Mouse (Mus musculus): Measurements from ENCODE around the gene Olfr223. TPM values are rescaled to one million over a fixed set of nuclear protein-coding genes. Genes with fewer than 3 reads are reported as not detected.

Olfr223 gene
- polyA plus RNA-seq, 1 experiment: not detected

- no peaks in the 10 kb centered on the region for H3K79me2 ChIP-seq (ENCODE audit: control insufficient read depth, insufficient read depth)
- H3ac ChIP-seq (ENCODE audit: control insufficient read depth, insufficient read length): no peak overlapping the region
- no peak overlapping the region for H3K4me2 ChIP-seq (ENCODE audit: low read depth)
- H3K27me3 ChIP-seq (ENCODE audit: control insufficient read depth, insufficient read depth, insufficient read length): peaks cover 32% of the 10 kb centered on the region
- no peak overlapping the region for H3K4me3 ChIP-seq
- no peaks in the 10 kb centered on the region for H3K36me3 ChIP-seq (ENCODE audit: control insufficient read depth, insufficient read depth)
- TF ChIP-seq CEBPB (IDR thresholded peaks at IDR 0.05; ENCODE audit: insufficient read depth, poor library complexity, severe bottlenecking) (no peak), SRF (IDR thresholded peaks at IDR 0.05; ENCODE audit: control insufficient read depth, insufficient read length, low read depth) (no peak), TCF3 (IDR thresholded peaks at IDR 0.05; ENCODE audit: insufficient read length, low read depth) (no peak), MYOD1 (IDR thresholded peaks at IDR 0.05; ENCODE audit: control insufficient read depth in 1 of 3, insufficient read length in 2 of 3, low read depth in 2 of 3) (no peak), REST (IDR thresholded peaks at IDR 0.05; ENCODE audit: insufficient read depth, insufficient read length) (no peak), MYOG (IDR thresholded peaks at IDR 0.05; ENCODE audit: control insufficient read depth in 1 of 3, insufficient read depth in 1 of 3, insufficient read length in 2 of 3, low read depth in 2 of 3) (no peak), POLR2AphosphoS2 (IDR thresholded peaks at IDR 0.05; ENCODE audit: insufficient read length, low read depth) (no peak), POLR2A (IDR thresholded peaks at IDR 0.05; ENCODE audit: insufficient read length, low read depth) (no peak), TCF12 (IDR thresholded peaks at IDR 0.05; ENCODE audit: insufficient read depth, poor library complexity, severe bottlenecking) (no peak), E2F4 (IDR thresholded peaks at IDR 0.05; ENCODE audit: insufficient read depth) (no peak)
These were observed 17.4 kb downstream of the Olfr223 start for GRCm38 (mm10) chr11:59575726-59576125.

GRCm38 (mm10) chr11:59569306-59569705 lies 23.8 kb downstream of the Olfr223 start:
- H3K36me3 ChIP-seq (ENCODE audit: control insufficient read depth, insufficient read depth): no peaks in the 10 kb centered on the region
- H3K27me3 ChIP-seq (ENCODE audit: control insufficient read depth, insufficient read depth, insufficient read length): peaks cover 32% of the 10 kb centered on the region
- no peak overlapping the region for H3ac ChIP-seq (ENCODE audit: control insufficient read depth, insufficient read length)
- no peak for TF ChIP-seq POLR2AphosphoS2 (IDR thresholded peaks at IDR 0.05; ENCODE audit: insufficient read length, low read depth)
- no peak for TF ChIP-seq SRF (IDR thresholded peaks at IDR 0.05; ENCODE audit: control insufficient read depth, insufficient read length, low read depth)
- TF ChIP-seq CEBPB (IDR thresholded peaks at IDR 0.05; ENCODE audit: insufficient read depth, poor library complexity, severe bottlenecking): no peak
- no peak for TF ChIP-seq TCF3 (IDR thresholded peaks at IDR 0.05; ENCODE audit: insufficient read length, low read depth)
- no peak for TF ChIP-seq MYOG (IDR thresholded peaks at IDR 0.05; ENCODE audit: control insufficient read depth in 1 of 3, insufficient read depth in 1 of 3, insufficient read length in 2 of 3, low read depth in 2 of 3)
- no peak for TF ChIP-seq POLR2A (IDR thresholded peaks at IDR 0.05; ENCODE audit: insufficient read length, low read depth)
- TF ChIP-seq E2F4 (IDR thresholded peaks at IDR 0.05; ENCODE audit: insufficient read depth): no peak
- no peak for TF ChIP-seq REST (IDR thresholded peaks at IDR 0.05; ENCODE audit: insufficient read depth, insufficient read length)
- TF ChIP-seq TCF12 (IDR thresholded peaks at IDR 0.05; ENCODE audit: insufficient read depth, poor library complexity, severe bottlenecking): no peak
- no peak for TF ChIP-seq USF1 (IDR thresholded peaks at IDR 0.05; ENCODE audit: low read depth)
- no peak for TF ChIP-seq MYOD1 (IDR thresholded peaks at IDR 0.05; ENCODE audit: control insufficient read depth in 1 of 3, insufficient read length in 2 of 3, low read depth in 2 of 3)
- TF ChIP-seq MAX (IDR thresholded peaks at IDR 0.05; ENCODE audit: low read depth): no peak
- H3K4me2 ChIP-seq (ENCODE audit: low read depth): no peak overlapping the region
- no peaks in the 10 kb centered on the region for H3K79me2 ChIP-seq (ENCODE audit: control insufficient read depth, insufficient read depth)
- H3K4me3 ChIP-seq: no peak overlapping the region

- Histone ChIP-seq H3ac (ENCODE audit: control insufficient read depth, insufficient read length) (no peak overlapping the region), H3K36me3 (ENCODE audit: control insufficient read depth, insufficient read depth) (no peaks in the 10 kb centered on the region), H3K4me3 (no peak overlapping the region), H3K27me3 (ENCODE audit: control insufficient read depth, insufficient read depth, insufficient read length) (peaks cover 20% of the 10 kb centered on the region), H3K79me2 (ENCODE audit: control insufficient read depth, insufficient read depth) (no peaks in the 10 kb centered on the region), H3K4me2 (ENCODE audit: low read depth) (no peak overlapping the region)
- no peak for TF ChIP-seq E2F4 (IDR thresholded peaks at IDR 0.05; ENCODE audit: insufficient read depth)
- TF ChIP-seq CEBPB (IDR thresholded peaks at IDR 0.05; ENCODE audit: insufficient read depth, poor library complexity, severe bottlenecking): no peak
- no peak for TF ChIP-seq POLR2AphosphoS2 (IDR thresholded peaks at IDR 0.05; ENCODE audit: insufficient read length, low read depth)
- TF ChIP-seq TCF12 (IDR thresholded peaks at IDR 0.05; ENCODE audit: insufficient read depth, poor library complexity, severe bottlenecking): no peak
- TF ChIP-seq MYOG (IDR thresholded peaks at IDR 0.05; ENCODE audit: control insufficient read depth in 1 of 3, insufficient read depth in 1 of 3, insufficient read length in 2 of 3, low read depth in 2 of 3): no peak
- no peak for TF ChIP-seq MAX (IDR thresholded peaks at IDR 0.05; ENCODE audit: low read depth)
- TF ChIP-seq TCF3 (IDR thresholded peaks at IDR 0.05; ENCODE audit: insufficient read length, low read depth): no peak
- TF ChIP-seq REST (IDR thresholded peaks at IDR 0.05; ENCODE audit: insufficient read depth, insufficient read length): no peak
- TF ChIP-seq SRF (IDR thresholded peaks at IDR 0.05; ENCODE audit: control insufficient read depth, insufficient read length, low read depth): no peak
- no peak for TF ChIP-seq POLR2A (IDR thresholded peaks at IDR 0.05; ENCODE audit: insufficient read length, low read depth)
- no peak for TF ChIP-seq MYOD1 (IDR thresholded peaks at IDR 0.05; ENCODE audit: control insufficient read depth in 1 of 3, insufficient read length in 2 of 3, low read depth in 2 of 3)
- TF ChIP-seq USF1 (IDR thresholded peaks at IDR 0.05; ENCODE audit: low read depth): no peak
These were observed 30.3 kb downstream of the Olfr223 start for GRCm38 (mm10) chr11:59562837-59563236.

GRCm38 (mm10) chr11:59562336-59562735 lies 30.8 kb downstream of the Olfr223 start:
- no peaks in the 10 kb centered on the region for H3K36me3 ChIP-seq (ENCODE audit: control insufficient read depth, insufficient read depth)
- H3K27me3 ChIP-seq (ENCODE audit: control insufficient read depth, insufficient read depth, insufficient read length): peaks cover 20% of the 10 kb centered on the region
- no peak overlapping the region for H3K4me2 ChIP-seq (ENCODE audit: low read depth)
- H3ac ChIP-seq (ENCODE audit: control insufficient read depth, insufficient read length): no peak overlapping the region
- TF ChIP-seq TCF3 (IDR thresholded peaks at IDR 0.05; ENCODE audit: insufficient read length, low read depth) (no peak), MYOD1 (IDR thresholded peaks at IDR 0.05; ENCODE audit: control insufficient read depth in 1 of 3, insufficient read length in 2 of 3, low read depth in 2 of 3) (no peak), USF1 (IDR thresholded peaks at IDR 0.05; ENCODE audit: low read depth) (no peak), MAX (IDR thresholded peaks at IDR 0.05; ENCODE audit: low read depth) (no peak), POLR2A (IDR thresholded peaks at IDR 0.05; ENCODE audit: insufficient read length, low read depth) (no peak), E2F4 (IDR thresholded peaks at IDR 0.05; ENCODE audit: insufficient read depth) (no peak), REST (IDR thresholded peaks at IDR 0.05; ENCODE audit: insufficient read depth, insufficient read length) (no peak), TCF12 (IDR thresholded peaks at IDR 0.05; ENCODE audit: insufficient read depth, poor library complexity, severe bottlenecking) (no peak)
- H3K79me2 ChIP-seq (ENCODE audit: control insufficient read depth, insufficient read depth): no peaks in the 10 kb centered on the region
- H3K4me3 ChIP-seq: no peak overlapping the region
